Mouse (Mus musculus): Measurements from ENCODE around the gene Polr2c. TPM values are rescaled to one million over a fixed set of nuclear protein-coding genes. Genes with fewer than 3 reads are reported as not detected.
A peak's percentile ranks its signal among the peaks of the same experiment; 100 is the strongest.

Gene Polr2c
- polyA plus RNA-seq, 1 experiment from 2014 or later = 103 TPM

DNA sequence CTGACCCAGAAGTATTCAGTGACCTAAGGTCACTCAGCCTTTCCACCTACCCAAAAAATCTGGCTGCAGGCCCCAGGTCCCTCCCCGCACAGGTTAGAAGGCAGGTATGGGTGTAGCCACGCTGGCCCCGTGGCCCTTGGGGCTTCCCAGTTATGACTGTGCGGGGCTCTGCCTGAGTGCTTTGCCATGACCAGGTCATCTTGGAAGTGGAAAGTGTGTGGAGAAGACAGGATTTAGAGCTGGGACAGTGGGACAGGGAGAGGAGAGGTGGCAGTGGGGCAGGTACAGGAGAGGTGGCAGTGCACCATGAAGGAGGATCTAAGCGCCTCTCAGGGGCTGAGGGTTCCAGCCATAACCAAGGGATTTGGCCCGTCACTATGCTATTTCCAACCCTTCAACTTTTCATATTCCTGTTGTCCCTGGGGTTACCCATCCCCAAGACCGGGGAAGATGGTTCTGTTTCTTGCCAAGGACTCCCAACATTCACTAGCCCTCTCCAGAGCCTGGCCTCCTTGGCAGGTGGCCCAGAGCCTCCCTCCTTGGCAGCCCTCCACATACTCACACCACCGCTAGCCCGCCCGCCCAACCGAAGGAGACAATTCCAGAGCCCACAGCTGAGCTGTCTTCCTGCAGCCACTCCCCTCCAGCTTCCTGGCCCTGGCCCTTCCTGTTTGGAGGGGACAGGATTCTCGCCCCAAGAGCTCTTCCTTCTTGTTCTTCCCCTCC lies 47.4 kb downstream of the Polr2c start:
- TF ChIP-seq EP300 (IDR thresholded peaks at IDR 0.05) (peak; percentile 77), CTCF (IDR thresholded peaks at IDR 0.05) (no peak)
- Histone ChIP-seq H3K27ac (ENCODE audit: low read length) (peak overlapping the region; percentile 80), H3K9me3 (ENCODE audit: low read length) (no peaks in the 10 kb centered on the region), H3K4me1 (ENCODE audit: insufficient read depth, low read depth, low read length) (peaks cover 13% of the 10 kb centered on the region; the same call in 1 of the 2 replicates), H3K27me3 (replicated peaks; ENCODE audit: insufficient read depth, low read length) (no peaks in the 10 kb centered on the region), H3K36me3 (ENCODE audit: insufficient read depth, low read length) (peaks cover 5% of the 10 kb centered on the region; the same call in 1 of the 2 replicates), H3K4me2 (replicated peaks; ENCODE audit: low read depth, low read length) (no peak overlapping the region), H3K4me3 (ENCODE audit: low read depth, low read length) (no peak overlapping the region), H3K9ac (replicated peaks; ENCODE audit: low read depth) (no peak overlapping the region)
- DNase-seq (ENCODE audit: low spot score) = peak; percentile 82
- WGBS = 40% methylated on average over 12 of the region's 12 CpGs
- ATAC-seq = peak; percentile 88

DNA sequence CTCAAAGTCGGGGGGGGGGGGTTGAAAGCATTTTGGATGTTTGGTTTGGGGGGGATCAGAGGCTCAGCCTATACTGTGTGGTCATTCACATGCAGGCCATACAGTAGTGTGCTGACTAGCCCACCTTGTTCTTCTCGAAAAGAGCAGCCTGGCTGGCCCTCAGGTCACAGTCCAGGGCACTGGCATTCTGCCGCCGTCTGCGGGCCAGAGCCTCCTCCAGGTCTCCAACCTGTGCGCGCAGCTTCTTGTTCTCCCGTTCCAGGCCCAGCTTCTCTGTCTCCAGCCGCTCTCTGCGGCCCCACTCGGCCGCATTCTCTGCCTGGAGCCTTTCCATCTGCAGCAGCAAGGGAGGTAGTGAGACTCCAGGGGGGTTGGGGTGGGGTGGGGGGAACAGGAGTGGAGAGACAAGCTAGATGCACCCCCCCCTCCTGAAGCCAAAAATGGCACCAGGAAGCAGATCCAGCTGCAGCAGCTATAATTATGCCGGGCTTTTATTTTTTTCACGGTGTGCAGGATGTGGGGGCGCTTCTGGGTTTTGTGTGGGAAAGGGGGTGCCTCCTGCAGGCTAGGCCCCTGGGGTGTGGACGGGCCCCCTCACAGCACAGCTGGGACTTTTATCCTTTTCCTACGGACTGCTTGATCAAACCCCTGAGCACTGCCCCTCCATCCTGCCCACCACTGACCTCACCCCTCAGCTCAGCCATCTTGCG lies 50.5 kb downstream of the Polr2c start:
- peaks cover 5% of the 10 kb centered on the region; the same call in 1 of the 2 replicates for H3K36me3 ChIP-seq (ENCODE audit: insufficient read depth, low read length)
- no peak for ATAC-seq
- H3K27ac ChIP-seq (ENCODE audit: low read length) = no peak overlapping the region

DNA sequence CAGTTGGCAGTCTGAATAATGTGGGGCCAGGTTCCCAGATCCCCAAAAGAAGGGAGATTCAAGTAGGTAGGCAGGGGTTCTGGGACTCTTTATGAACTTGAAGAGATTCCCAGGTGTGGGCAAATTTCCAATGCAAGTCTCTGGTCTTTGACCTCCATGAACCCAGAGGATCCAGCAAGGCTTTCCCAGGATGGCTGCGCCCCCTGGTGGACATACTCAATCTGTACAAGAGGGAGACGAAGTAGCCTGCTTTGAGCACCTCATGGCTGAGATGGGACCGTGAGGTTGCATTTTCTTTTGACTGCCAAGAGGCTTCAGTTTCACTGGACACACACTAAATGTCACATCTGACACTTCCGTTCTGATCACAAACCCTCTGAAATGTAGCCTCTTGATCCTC lies 51.6 kb downstream of the Polr2c start:
- no peak overlapping the region for H3K9ac ChIP-seq (replicated peaks; ENCODE audit: low read depth)
- no peaks in the 10 kb centered on the region for H3K27me3 ChIP-seq (replicated peaks; ENCODE audit: insufficient read depth, low read length)
- peaks cover 6% of the 10 kb centered on the region; the same call in 1 of the 2 replicates for H3K4me1 ChIP-seq (ENCODE audit: insufficient read depth, low read depth, low read length)
- H3K27ac ChIP-seq (ENCODE audit: low read length) = no peak overlapping the region
- peak; percentile 94 for TF ChIP-seq CTCF (IDR thresholded peaks at IDR 0.05)
- no peak for TF ChIP-seq EP300 (IDR thresholded peaks at IDR 0.05)
- 7% methylated on average over 4 of the region's 4 CpGs for WGBS
- ATAC-seq = peak; percentile 42; the same call in 1 of the 2 replicates
- no peaks in the 10 kb centered on the region for H3K36me3 ChIP-seq (ENCODE audit: insufficient read depth, low read length)
- no peaks in the 10 kb centered on the region for H3K9me3 ChIP-seq (ENCODE audit: low read length)
- no peak overlapping the region for H3K4me3 ChIP-seq (ENCODE audit: low read depth, low read length)
- DNase-seq (ENCODE audit: low spot score) = peak; percentile 88
- no peak overlapping the region for H3K4me2 ChIP-seq (replicated peaks; ENCODE audit: low read depth, low read length)

More for the DNA sequence above, 50.5 kb downstream of the Polr2c start:
- 71% methylated on average over 18 of the region's 18 CpGs for WGBS
- H3K9me3 ChIP-seq (ENCODE audit: low read length) = no peaks in the 10 kb centered on the region
- H3K4me2 ChIP-seq (replicated peaks; ENCODE audit: low read depth, low read length) = no peak overlapping the region
- H3K9ac ChIP-seq (replicated peaks; ENCODE audit: low read depth) = no peak overlapping the region
- no peaks in the 10 kb centered on the region for H3K27me3 ChIP-seq (replicated peaks; ENCODE audit: insufficient read depth, low read length)
- TF ChIP-seq CTCF (IDR thresholded peaks at IDR 0.05) = no peak
- peaks cover 6% of the 10 kb centered on the region; the same call in 1 of the 2 replicates for H3K4me1 ChIP-seq (ENCODE audit: insufficient read depth, low read depth, low read length)
- no peak for DNase-seq (ENCODE audit: low spot score)
- no peak overlapping the region for H3K4me3 ChIP-seq (ENCODE audit: low read depth, low read length)

DNA sequence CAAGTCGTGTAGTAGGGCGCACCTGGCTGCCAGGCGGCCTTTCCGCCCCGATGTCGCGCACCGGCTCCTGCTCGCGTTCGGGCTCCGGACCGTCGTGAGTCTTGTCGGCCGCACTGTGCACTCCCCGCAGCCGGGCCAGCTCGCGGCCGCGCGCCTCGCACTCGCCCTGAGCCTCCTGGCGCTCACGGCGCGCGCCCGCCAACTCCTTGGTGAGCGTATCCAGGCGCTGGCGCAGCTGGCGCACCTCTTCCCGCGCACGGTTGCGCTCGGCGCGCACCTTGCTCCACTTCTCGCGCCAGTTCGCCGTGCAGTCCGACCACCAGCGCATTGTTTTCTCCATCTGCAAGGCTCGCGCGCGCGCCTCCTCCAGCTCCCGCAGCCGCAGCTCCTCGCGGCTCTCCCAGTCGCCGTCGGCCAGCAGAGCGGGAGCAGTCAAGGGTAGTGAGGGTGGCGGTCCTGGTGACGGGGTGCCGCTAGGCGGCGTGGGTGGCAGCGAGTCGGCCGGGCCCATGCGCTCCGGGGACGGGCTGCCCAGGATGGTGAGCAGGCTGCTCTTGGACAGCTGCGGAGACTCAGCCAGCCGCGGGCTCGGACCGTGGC lies 55.9 kb downstream of the Polr2c start:
- TF ChIP-seq EP300 (IDR thresholded peaks at IDR 0.05) (no peak), CTCF (IDR thresholded peaks at IDR 0.05) (peak; percentile 88)
- peak; percentile 52 for ATAC-seq
- peak overlapping the region; percentile 19; the same call in 1 of the 2 replicates for H3K4me3 ChIP-seq (ENCODE audit: low read depth, low read length)

DNA sequence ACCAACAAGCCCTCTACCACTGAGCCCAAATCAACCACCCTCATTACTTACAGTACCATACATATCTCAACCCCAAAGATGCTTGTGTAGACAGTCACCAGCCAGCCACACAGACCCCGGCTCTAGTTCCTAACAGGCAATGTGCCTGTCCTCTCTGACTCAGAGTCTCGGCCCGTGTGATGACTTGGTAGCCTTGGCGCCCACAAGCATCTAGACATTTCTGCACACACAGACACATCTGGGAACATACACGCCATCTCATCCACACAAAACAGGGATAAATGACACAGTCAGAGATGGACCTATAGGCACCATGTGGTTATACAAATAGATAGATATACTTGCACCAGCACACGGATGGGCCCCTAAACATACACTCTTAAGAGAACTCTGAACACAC lies 57.0 kb downstream of the Polr2c start:
- no peak for TF ChIP-seq CTCF (IDR thresholded peaks at IDR 0.05)
- TF ChIP-seq EP300 (IDR thresholded peaks at IDR 0.05) = no peak
- Histone ChIP-seq H3K27ac (ENCODE audit: low read length) (no peak overlapping the region), H3K9me3 (ENCODE audit: low read length) (no peaks in the 10 kb centered on the region), H3K4me3 (ENCODE audit: low read depth, low read length) (no peak overlapping the region), H3K27me3 (replicated peaks; ENCODE audit: insufficient read depth, low read length) (no peaks in the 10 kb centered on the region), H3K4me2 (replicated peaks; ENCODE audit: low read depth, low read length) (no peak overlapping the region), H3K9ac (replicated peaks; ENCODE audit: low read depth) (no peak overlapping the region), H3K4me1 (ENCODE audit: insufficient read depth, low read depth, low read length) (peaks cover 22% of the 10 kb centered on the region; the same call in 1 of the 2 replicates), H3K36me3 (ENCODE audit: insufficient read depth, low read length) (no peaks in the 10 kb centered on the region)
- 52% methylated on average over 6 of the region's 6 CpGs for WGBS
- DNase-seq (ENCODE audit: low spot score) (no peak), ATAC-seq (no peak)

More for the DNA sequence above, 55.9 kb downstream of the Polr2c start:
- Histone ChIP-seq H3K4me1 (ENCODE audit: insufficient read depth, low read depth, low read length) (peaks cover 21% of the 10 kb centered on the region; the same call in 1 of the 2 replicates), H3K36me3 (ENCODE audit: insufficient read depth, low read length) (no peaks in the 10 kb centered on the region), H3K27ac (ENCODE audit: low read length) (no peak overlapping the region), H3K27me3 (replicated peaks; ENCODE audit: insufficient read depth, low read length) (no peaks in the 10 kb centered on the region), H3K9ac (replicated peaks; ENCODE audit: low read depth) (no peak overlapping the region), H3K4me2 (replicated peaks; ENCODE audit: low read depth, low read length) (peak overlapping the region; percentile 57), H3K9me3 (ENCODE audit: low read length) (no peaks in the 10 kb centered on the region)
- peak; percentile 85 for DNase-seq (ENCODE audit: low spot score)
- 20% methylated on average over 66 of the region's 77 CpGs for WGBS

DNA sequence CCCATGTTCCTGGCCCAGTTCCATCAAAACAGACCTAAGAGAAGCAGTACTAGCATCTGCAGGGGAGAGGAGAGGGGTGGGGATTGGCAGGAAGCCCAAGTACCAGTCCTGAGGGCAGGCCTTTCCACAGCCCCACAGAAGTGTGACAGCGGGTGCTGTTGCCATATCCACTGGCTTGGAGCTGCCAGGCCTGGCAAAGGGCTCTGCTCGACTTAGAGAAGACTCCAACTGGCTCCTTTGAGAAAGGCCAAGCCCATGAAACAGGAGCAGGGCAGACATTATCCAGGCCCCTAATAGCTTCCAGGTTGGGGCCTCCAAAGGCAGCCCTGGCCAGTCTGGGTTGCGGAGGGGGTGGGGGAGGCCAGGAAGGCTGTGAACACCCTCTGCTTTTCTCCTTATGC lies 57.5 kb downstream of the Polr2c start:
- peaks cover 22% of the 10 kb centered on the region; the same call in 1 of the 2 replicates for H3K4me1 ChIP-seq (ENCODE audit: insufficient read depth, low read depth, low read length)
- H3K27ac ChIP-seq (ENCODE audit: low read length) = no peak overlapping the region
- H3K4me3 ChIP-seq (ENCODE audit: low read depth, low read length) = no peak overlapping the region
- no peaks in the 10 kb centered on the region for H3K9me3 ChIP-seq (ENCODE audit: low read length)
- no peak overlapping the region for H3K9ac ChIP-seq (replicated peaks; ENCODE audit: low read depth)
- no peaks in the 10 kb centered on the region for H3K27me3 ChIP-seq (replicated peaks; ENCODE audit: insufficient read depth, low read length)
- no peaks in the 10 kb centered on the region for H3K36me3 ChIP-seq (ENCODE audit: insufficient read depth, low read length)
- DNase-seq (ENCODE audit: low spot score) = peak; percentile 72
- ATAC-seq = peak; percentile 17; the same call in 1 of the 2 replicates
- TF ChIP-seq EP300 (IDR thresholded peaks at IDR 0.05) (no peak), CTCF (IDR thresholded peaks at IDR 0.05) (no peak)
- H3K4me2 ChIP-seq (replicated peaks; ENCODE audit: low read depth, low read length) = no peak overlapping the region; the same call in 1 of the 2 replicates
- WGBS = 31% methylated on average over 3 of the region's 3 CpGs
